Mouse (Mus musculus) forebrain, embryonic 11.5 days (tissue): Measurements from ENCODE around the gene Plxnd1. TPM values are rescaled to one million over a fixed set of nuclear protein-coding genes. Genes with fewer than 3 reads are reported as not detected.

Experiments used
- ATAC-seq: fragments of 200-750 bp; cut with Nextera tagmentation; replicated peaks from 2 replicates; pipeline ENCODE4 v1.8.0; 2017; ENCODE audit warnings: moderate TSS enrichment; ENCODE audit not compliant: low FRiP score
- DNase-seq: peaks from one replicate; pipeline ENCODE4 v3.0.0-alpha.2; 2017; ENCODE audit warnings: low spot score
- H3K27ac ChIP-seq: fragments of 300-500 bp; sonication (generic); 2 replicates; pipeline ENCODE4 v1.5.1; 2014; ENCODE audit warnings: low read depth, low read length
- H3K27me3 ChIP-seq: fragments of 300-500 bp; sonication (generic); 2 replicates; pipeline ENCODE4 v1.6.1; 2014; ENCODE audit warnings: mild to moderate bottlenecking, low read length, mixed read lengths; ENCODE audit not compliant: control insufficient read depth, insufficient read depth
- H3K36me3 ChIP-seq: fragments of 300-500 bp; sonication (generic); 2 replicates; pipeline ENCODE4 v1.6.1; 2014; ENCODE audit warnings: mild to moderate bottlenecking, low read length, moderate library complexity, mixed read lengths; ENCODE audit not compliant: control insufficient read depth, insufficient read depth
- H3K4me1 ChIP-seq: fragments of 300-500 bp; sonication (generic); replicated peaks from 2 replicates; pipeline ENCODE4 v1.6.1; 2014; ENCODE audit warnings: low read length, mixed read lengths; ENCODE audit not compliant: control insufficient read depth, insufficient read depth
- H3K4me2 ChIP-seq: fragments of 300-500 bp; sonication (generic); 2 replicates; pipeline ENCODE4 v1.6.1; 2014; ENCODE audit warnings: low read depth, mild to moderate bottlenecking, low read length, moderate library complexity, mixed read lengths; ENCODE audit not compliant: severe bottlenecking
- H3K4me3 ChIP-seq: fragments of 300-500 bp; sonication (generic); 2 replicates; pipeline ENCODE4 v1.5.1; 2014; ENCODE audit warnings: low read depth, low read length
- H3K9ac ChIP-seq: fragments of 300-500 bp; sonication (generic); 2 replicates; pipeline ENCODE4 v1.6.1; 2014; ENCODE audit warnings: low read length
- H3K9me3 ChIP-seq: fragments of 300-500 bp; sonication (generic); 2 replicates; pipeline ENCODE4 v1.6.1; 2016; ENCODE audit warnings: low read length, mixed read lengths; ENCODE audit not compliant: control insufficient read depth
- WGBS: fragments of 180-500 bp; shearing (Covaris S2); extraction: QIAGEN DNeasy Blood & Tissue Kit; methylation state at CpG from one replicate; pipeline ENCODE4 v1.1.7; 2014; 5-methylcytosine and 5-hydroxymethylcytosine counted together
- polyA plus RNA-seq: library from polyadenylated mRNA; unstranded; fragments of >200 nt; fragmentation: Nextera tagmentation; extraction: Ambion mirVana; gene quantifications from 2 replicates; pipeline ENCODE4 v1.2.1, GENCODE M21; 2014

Plxnd1 gene
- polyA plus RNA-seq, 1 experiment from 2014 or later = 25.5 TPM

- Histone ChIP-seq H3K4me3 (no peak overlapping the region), H3K36me3 (no peaks in the 10 kb centered on the region), H3K27me3 (no peaks in the 10 kb centered on the region), H3K4me2 (no peak overlapping the region), H3K9me3 (no peaks in the 10 kb centered on the region), H3K27ac (no peak overlapping the region), H3K9ac (no peak overlapping the region), H3K4me1 (no peaks in the 10 kb centered on the region)
- 48% methylated on average over 6 of the region's 6 CpGs for WGBS
- ATAC-seq (no peak), DNase-seq (no peak)
These were observed 70.0 kb downstream of the Plxnd1 start for GRCm38 (mm10) chr6:115924829-115925228.

- Histone ChIP-seq H3K4me1 (0 out of 2 replicates have a peak, but pooled peaks cover 2% of the 10 kb centered on the region), H3K36me3 (no peaks in the 10 kb centered on the region), H3K9ac (no peak overlapping the region), H3K9me3 (no peaks in the 10 kb centered on the region), H3K4me2 (no peak overlapping the region), H3K27ac (no peak overlapping the region), H3K4me3 (no peak overlapping the region), H3K27me3 (no peaks in the 10 kb centered on the region)
- ATAC-seq = no peak
- DNase-seq = no peak
- WGBS = 92% methylated on average over 5 of the region's 5 CpGs
These were observed 74.9 kb downstream of the Plxnd1 start for GRCm38 (mm10) chr6:115919876-115920275.

- DNase-seq = no peak
- H3K36me3 ChIP-seq = no peaks in the 10 kb centered on the region
- 75% methylated on average over 1 of the region's 1 CpGs for WGBS
- no peak overlapping the region for H3K4me3 ChIP-seq
- H3K9ac ChIP-seq = no peak overlapping the region
- H3K27me3 ChIP-seq = no peaks in the 10 kb centered on the region
- H3K4me2 ChIP-seq = no peak overlapping the region
- H3K9me3 ChIP-seq = no peaks in the 10 kb centered on the region
- ATAC-seq = no peak
- 0 out of 2 replicates have a peak, but pooled peaks cover 2% of the 10 kb centered on the region for H3K4me1 ChIP-seq
- H3K27ac ChIP-seq = no peak overlapping the region
These were observed 76.2 kb downstream of the Plxnd1 start for GRCm38 (mm10) chr6:115918615-115919014.

DNA sequence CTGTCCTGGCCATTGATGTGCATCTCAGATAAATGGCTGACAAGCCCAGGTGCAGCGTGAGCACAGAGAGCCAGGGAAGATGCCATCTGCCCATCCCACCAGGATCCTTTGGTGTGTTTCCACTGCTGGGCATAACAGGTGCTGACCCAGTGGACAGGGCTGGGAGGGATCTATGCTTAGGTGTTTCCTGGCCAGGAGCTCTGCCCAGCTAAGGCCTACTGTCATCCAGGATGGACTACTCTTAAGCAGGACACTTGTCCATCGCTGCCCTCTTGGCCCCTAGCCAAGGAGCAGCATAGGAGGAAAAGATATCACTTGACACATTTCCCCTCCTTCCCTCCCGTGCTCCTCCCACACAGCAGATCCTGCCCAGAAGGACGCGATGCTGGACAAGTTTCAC lies 78.2 kb downstream of the Plxnd1 start:
- DNase-seq (no peak), ATAC-seq (no peak)
- WGBS = 91% methylated on average over 5 of the region's 5 CpGs
- Histone ChIP-seq H3K4me2 (no peak overlapping the region), H3K36me3 (no peaks in the 10 kb centered on the region), H3K27me3 (no peaks in the 10 kb centered on the region), H3K4me1 (0 out of 2 replicates have a peak, but pooled peaks cover 2% of the 10 kb centered on the region), H3K4me3 (no peak overlapping the region), H3K9me3 (no peaks in the 10 kb centered on the region), H3K27ac (no peak overlapping the region), H3K9ac (no peak overlapping the region)

DNA sequence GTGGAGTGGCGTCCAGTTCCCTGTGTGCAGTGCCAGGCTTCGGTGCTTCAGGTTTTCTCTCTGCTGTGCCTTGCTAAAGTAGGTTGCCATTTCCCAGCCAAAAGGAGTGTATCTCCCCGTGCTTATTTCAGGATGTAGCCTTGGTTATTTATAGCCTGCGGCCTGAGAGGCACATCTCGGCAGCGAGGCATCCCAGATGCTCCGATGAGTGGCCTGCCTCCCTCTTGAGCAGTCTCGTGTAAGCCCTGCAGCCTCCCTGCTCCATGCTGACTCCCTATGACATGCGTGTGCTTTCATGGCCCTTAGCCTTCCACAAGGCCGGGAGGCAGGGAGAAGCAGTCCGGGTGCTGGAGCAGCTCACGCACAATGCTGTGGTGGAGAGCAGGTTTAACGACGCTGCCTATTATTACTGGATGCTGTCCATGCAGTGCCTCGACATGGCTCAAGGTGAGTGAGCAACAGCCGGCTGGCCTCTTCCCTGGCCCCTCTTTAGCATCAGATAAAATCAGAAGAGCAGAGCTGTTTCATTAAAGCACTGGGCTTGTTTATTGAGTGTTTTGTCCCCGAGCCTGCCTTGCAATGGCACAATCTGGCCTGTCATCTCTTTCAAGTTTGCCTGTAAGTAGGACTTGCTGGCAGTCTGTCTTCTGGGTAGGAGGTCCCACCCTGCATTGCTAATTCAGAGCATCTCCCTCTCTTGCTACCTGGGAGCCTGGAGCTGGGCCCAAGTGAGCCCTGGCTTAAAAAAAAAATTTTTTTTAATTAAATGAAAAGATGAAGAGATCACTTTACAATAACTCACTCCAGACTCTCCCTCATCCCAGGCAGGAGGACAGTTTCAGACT lies 79.0 kb downstream of the Plxnd1 start:
- ATAC-seq (no peak), DNase-seq (no peak)
- Histone ChIP-seq H3K4me2 (no peak overlapping the region), H3K27me3 (no peaks in the 10 kb centered on the region), H3K4me1 (0 out of 2 replicates have a peak, but pooled peaks cover 2% of the 10 kb centered on the region), H3K9me3 (no peaks in the 10 kb centered on the region), H3K36me3 (no peaks in the 10 kb centered on the region), H3K9ac (no peak overlapping the region), H3K4me3 (no peak overlapping the region), H3K27ac (no peak overlapping the region)
- 84% methylated on average over 17 of the region's 17 CpGs for WGBS

DNA sequence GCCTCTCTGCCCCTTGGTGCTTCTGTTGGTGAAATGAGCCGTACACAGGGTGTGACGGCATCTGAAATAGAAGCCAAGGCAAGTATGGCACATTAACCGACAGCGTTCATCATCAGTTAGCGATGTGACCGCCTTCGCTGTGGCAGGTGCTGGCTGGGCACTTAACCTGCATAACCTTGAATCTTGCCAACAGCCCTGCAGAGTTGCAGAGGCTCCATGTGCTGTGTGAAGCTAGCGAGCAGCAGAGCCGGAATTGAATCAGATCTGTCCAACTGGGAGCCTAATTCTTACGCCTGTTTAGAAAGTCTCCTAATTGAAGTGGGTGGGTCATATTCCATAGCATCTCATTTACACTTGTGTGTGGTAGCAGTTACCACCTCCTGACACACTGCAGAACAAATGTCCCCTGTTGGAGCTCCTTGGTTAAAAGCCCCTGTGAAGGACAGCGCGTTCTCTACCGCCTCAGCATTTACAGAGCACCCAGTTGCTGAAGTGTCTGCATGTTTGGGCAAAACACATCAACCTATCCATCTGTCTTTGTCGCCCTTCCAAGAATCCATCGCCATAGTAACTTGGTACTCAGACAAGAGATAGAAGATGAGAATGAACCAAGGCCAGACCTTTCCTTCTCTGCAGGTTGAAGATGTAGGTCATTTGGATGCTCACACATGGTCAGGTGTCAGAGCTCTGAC lies 80.1 kb downstream of the Plxnd1 start:
- H3K36me3 ChIP-seq = no peaks in the 10 kb centered on the region
- H3K27me3 ChIP-seq = no peaks in the 10 kb centered on the region
- no peak overlapping the region for H3K4me3 ChIP-seq
- no peak overlapping the region for H3K27ac ChIP-seq
- H3K9ac ChIP-seq = no peak overlapping the region
- no peak overlapping the region for H3K4me2 ChIP-seq
- no peaks in the 10 kb centered on the region for H3K9me3 ChIP-seq
- ATAC-seq = no peak
- WGBS = 84% methylated on average over 15 of the region's 15 CpGs
- 0 out of 2 replicates have a peak, but pooled peaks cover 2% of the 10 kb centered on the region for H3K4me1 ChIP-seq
- DNase-seq = no peak

- H3K4me1 ChIP-seq = peaks cover 3% of the 10 kb centered on the region; the same call in 1 of the 2 replicates
- no peak overlapping the region for H3K4me2 ChIP-seq
- no peaks in the 10 kb centered on the region for H3K36me3 ChIP-seq
- H3K27me3 ChIP-seq = no peaks in the 10 kb centered on the region
- no peak overlapping the region for H3K27ac ChIP-seq
- H3K9ac ChIP-seq = no peak overlapping the region
- DNase-seq = no peak
- no peak for ATAC-seq
- no peak overlapping the region for H3K4me3 ChIP-seq
- WGBS = 84% methylated on average over 10 of the region's 10 CpGs
- H3K9me3 ChIP-seq = no peaks in the 10 kb centered on the region
These were observed 81.3 kb downstream of the Plxnd1 start for GRCm38 (mm10) chr6:115913482-115913881.

- no peak overlapping the region for H3K4me2 ChIP-seq
- H3K4me1 ChIP-seq = peaks cover 3% of the 10 kb centered on the region; the same call in 1 of the 2 replicates
- 87% methylated on average over 6 of the region's 6 CpGs for WGBS
- no peaks in the 10 kb centered on the region for H3K9me3 ChIP-seq
- H3K27ac ChIP-seq = no peak overlapping the region
- ATAC-seq = no peak
- no peak for DNase-seq
- H3K27me3 ChIP-seq = no peaks in the 10 kb centered on the region
- H3K36me3 ChIP-seq = no peaks in the 10 kb centered on the region
- H3K9ac ChIP-seq = no peak overlapping the region
- H3K4me3 ChIP-seq = no peak overlapping the region
These were observed 83.0 kb downstream of the Plxnd1 start for GRCm38 (mm10) chr6:115911763-115912162.
